Mouse (Mus musculus) olfactory bulb, adult 2 months (tissue): ENCODE data around the gene Hmgcs2.

Experiments used
- CTCF ChIP-seq: fragments of 200-500 bp; IDR thresholded peaks from 2 replicates; pipeline ENCODE4 v1.5.1; 2012; ENCODE audit warnings: low read depth, mild to moderate bottlenecking, low read length, moderate library complexity; ENCODE audit not compliant: insufficient read depth
- POLR2A ChIP-seq: fragments of 200-500 bp; IDR thresholded peaks from 2 replicates; pipeline ENCODE4 v1.6.1; 2012; ENCODE audit warnings: mild to moderate bottlenecking, low read depth, low read length, moderate library complexity; ENCODE audit not compliant: insufficient read depth

DNA sequence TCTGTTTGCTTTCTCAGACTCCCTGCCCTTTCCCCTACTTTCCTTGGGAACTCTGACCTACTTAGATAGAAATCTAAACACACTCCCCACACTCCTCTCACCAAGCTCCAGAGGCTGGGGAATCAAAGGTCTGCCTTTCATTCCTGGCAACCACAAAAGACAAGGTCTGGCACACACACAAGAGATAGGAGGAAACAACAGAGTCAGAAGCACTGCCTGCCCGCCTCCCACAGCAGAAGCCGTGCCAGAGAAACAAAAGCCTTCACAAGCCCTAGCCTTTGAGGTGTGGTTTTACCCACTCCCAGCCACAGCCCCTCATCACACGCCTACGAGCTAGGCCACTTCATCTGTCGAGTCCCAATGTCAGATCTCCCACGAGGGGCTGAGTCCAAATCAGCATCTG lies 13.0 kb upstream of the Hmgcs2 start:
- no peak for TF ChIP-seq CTCF
- TF ChIP-seq POLR2A: no peak
